Mouse (Mus musculus): ENCODE data around the gene Nxf2. TPM values are rescaled to one million over a fixed set of nuclear protein-coding genes. Genes with fewer than 3 reads are reported as not detected.

Nxf2 gene
- polyA plus RNA-seq, 1 experiment from 2014 or later = 0.16 TPM

DNA sequence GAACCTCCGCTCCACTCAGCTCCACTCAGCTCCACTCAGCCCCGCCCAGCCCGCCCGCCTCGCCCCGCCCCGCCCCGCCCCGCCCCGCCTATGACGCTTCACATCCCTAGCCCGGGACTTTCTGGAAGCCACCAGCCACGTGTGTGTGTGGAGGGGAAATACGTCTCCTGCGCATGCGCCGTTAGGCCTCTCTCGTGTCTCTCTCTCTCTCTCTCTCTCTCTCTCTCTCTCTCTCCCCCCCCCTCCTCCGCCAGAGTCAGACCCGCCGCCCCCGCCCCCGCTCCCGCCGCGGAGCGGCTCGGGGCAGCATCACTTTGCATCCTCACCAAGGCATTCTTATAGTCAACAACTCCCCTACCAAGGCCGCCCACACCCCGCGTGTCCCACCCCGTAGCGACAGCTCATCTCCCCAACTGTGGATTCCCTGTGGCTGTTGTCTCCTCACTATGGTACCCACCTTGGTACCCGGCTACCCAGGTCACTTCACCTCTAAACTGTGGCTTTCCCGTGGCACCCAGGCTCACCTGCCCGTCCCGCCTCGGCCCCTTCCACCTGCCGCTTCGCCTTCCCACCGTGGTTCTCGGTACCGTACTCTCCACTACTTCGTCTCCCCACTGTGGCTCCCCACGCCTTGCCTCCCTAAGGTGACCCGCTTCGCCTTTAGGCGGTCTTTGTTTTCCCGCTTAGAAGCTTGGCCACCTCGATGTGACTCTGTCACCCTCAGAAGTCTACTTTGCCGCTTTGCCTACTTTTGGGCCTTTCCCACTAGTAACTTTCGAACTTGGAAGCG, 1.1 kb downstream of the Nxf2 start:
- Histone ChIP-seq H3K9ac (ENCODE audit: low read length) (no peak overlapping the region), H3K27me3 (ENCODE audit: control insufficient read depth, insufficient read depth, low read length) (no peaks in the 10 kb centered on the region), H3K4me3 (ENCODE audit: low read depth, low read length) (peak overlapping the region; percentile 24; the same call in 1 of the 2 replicates), H3K27ac (replicated peaks) (no peak overlapping the region), H3K4me1 (replicated peaks; ENCODE audit: control insufficient read depth, insufficient read depth) (no peaks in the 10 kb centered on the region), H3K9me3 (ENCODE audit: control insufficient read depth, low read length) (no peaks in the 10 kb centered on the region), H3K36me3 (ENCODE audit: control insufficient read depth, insufficient read depth, low read length) (no peaks in the 10 kb centered on the region), H3K4me2 (replicated peaks; ENCODE audit: low read depth) (peak overlapping the region; percentile 40)
- ATAC-seq (ENCODE audit: low FRiP score, low TSS enrichment) = peak; percentile 90
- DNase-seq (ENCODE audit: low spot score) = peak; percentile 67
- 58% methylated on average over 32 of the region's 53 CpGs for WGBS
- TF ChIP-seq CTCF (IDR thresholded peaks at IDR 0.05; ENCODE audit: low read depth) = no peak
- TF ChIP-seq EP300 (optimal IDR thresholded peaks at IDR 0.05) = no peak

DNA sequence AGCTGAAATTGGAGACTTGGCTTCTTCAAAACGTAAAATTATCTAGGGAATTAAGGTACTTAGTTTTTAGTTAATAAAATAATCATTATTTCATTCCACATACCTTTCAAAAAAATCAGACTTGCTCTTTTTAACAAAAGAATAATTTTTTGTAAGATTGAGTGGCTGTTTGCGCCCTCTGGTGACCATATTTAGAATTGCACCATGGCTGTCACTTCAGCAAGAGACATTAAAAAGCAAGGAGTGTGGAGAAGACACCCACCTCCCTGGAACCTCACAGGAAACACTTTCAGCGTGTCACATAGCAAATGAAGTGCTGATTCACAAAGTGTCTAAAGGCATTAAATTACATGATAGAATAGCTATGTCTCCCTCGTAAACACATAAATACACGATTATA, 34.2 kb downstream of the Nxf2 start:
- WGBS = 29% methylated on average over 5 of the region's 5 CpGs
- TF ChIP-seq CTCF (IDR thresholded peaks at IDR 0.05; ENCODE audit: low read depth) (peak; percentile 72), EP300 (optimal IDR thresholded peaks at IDR 0.05) (no peak)
- Histone ChIP-seq H3K27ac (replicated peaks) (no peak overlapping the region), H3K4me1 (replicated peaks; ENCODE audit: control insufficient read depth, insufficient read depth) (no peaks in the 10 kb centered on the region), H3K9me3 (ENCODE audit: control insufficient read depth, low read length) (no peaks in the 10 kb centered on the region), H3K9ac (ENCODE audit: low read length) (no peak overlapping the region), H3K36me3 (ENCODE audit: control insufficient read depth, insufficient read depth, low read length) (no peaks in the 10 kb centered on the region), H3K4me2 (replicated peaks; ENCODE audit: low read depth) (no peak overlapping the region), H3K4me3 (ENCODE audit: low read depth, low read length) (no peak overlapping the region), H3K27me3 (ENCODE audit: control insufficient read depth, insufficient read depth, low read length) (no peaks in the 10 kb centered on the region)
- DNase-seq (ENCODE audit: low spot score) (peak; percentile 35), ATAC-seq (ENCODE audit: low FRiP score, low TSS enrichment) (no peak)

GRCm38 (mm10) chrX:134929927-134930326, 34.6 kb downstream of the Nxf2 start:
- no peak for TF ChIP-seq CTCF (IDR thresholded peaks at IDR 0.05; ENCODE audit: low read depth)
- Histone ChIP-seq H3K36me3 (ENCODE audit: control insufficient read depth, insufficient read depth, low read length) (no peaks in the 10 kb centered on the region), H3K4me1 (replicated peaks; ENCODE audit: control insufficient read depth, insufficient read depth) (no peaks in the 10 kb centered on the region), H3K9me3 (ENCODE audit: control insufficient read depth, low read length) (no peaks in the 10 kb centered on the region), H3K4me3 (ENCODE audit: low read depth, low read length) (no peak overlapping the region), H3K27me3 (ENCODE audit: control insufficient read depth, insufficient read depth, low read length) (no peaks in the 10 kb centered on the region), H3K9ac (ENCODE audit: low read length) (no peak overlapping the region), H3K4me2 (replicated peaks; ENCODE audit: low read depth) (no peak overlapping the region), H3K27ac (replicated peaks) (no peak overlapping the region)
- 65% methylated on average over 5 of the region's 5 CpGs for WGBS
- DNase-seq (ENCODE audit: low spot score) (no peak), ATAC-seq (ENCODE audit: low FRiP score, low TSS enrichment) (no peak)

- no peak overlapping the region for H3K9ac ChIP-seq (ENCODE audit: low read length)
- H3K9me3 ChIP-seq (ENCODE audit: control insufficient read depth, low read length) = no peaks in the 10 kb centered on the region
- H3K27me3 ChIP-seq (ENCODE audit: control insufficient read depth, insufficient read depth, low read length) = no peaks in the 10 kb centered on the region
- no peaks in the 10 kb centered on the region for H3K36me3 ChIP-seq (ENCODE audit: control insufficient read depth, insufficient read depth, low read length)
- ATAC-seq (ENCODE audit: low FRiP score, low TSS enrichment) (no peak), DNase-seq (ENCODE audit: low spot score) (no peak)
- no peaks in the 10 kb centered on the region for H3K4me1 ChIP-seq (replicated peaks; ENCODE audit: control insufficient read depth, insufficient read depth)
- no peak overlapping the region for H3K27ac ChIP-seq (replicated peaks)
- H3K4me2 ChIP-seq (replicated peaks; ENCODE audit: low read depth) = no peak overlapping the region
- no peak overlapping the region for H3K4me3 ChIP-seq (ENCODE audit: low read depth, low read length)
- TF ChIP-seq CTCF (IDR thresholded peaks at IDR 0.05; ENCODE audit: low read depth) (peak; percentile 71), EP300 (optimal IDR thresholded peaks at IDR 0.05) (no peak)
Observed at GRCm38 (mm10) chrX:134925058-134925457, 39.5 kb downstream of the Nxf2 start.

- 38% methylated on average over 7 of the region's 7 CpGs for WGBS
- DNase-seq (ENCODE audit: low spot score) = peak; percentile 14
Observed at GRCm38 (mm10) chrX:134923675-134924424, 40.7 kb downstream of the Nxf2 start.

GRCm38 (mm10) chrX:134919220-134919619, 45.3 kb downstream of the Nxf2 start:
- Histone ChIP-seq H3K4me2 (replicated peaks; ENCODE audit: low read depth) (no peak overlapping the region), H3K27me3 (ENCODE audit: control insufficient read depth, insufficient read depth, low read length) (no peaks in the 10 kb centered on the region), H3K9me3 (ENCODE audit: control insufficient read depth, low read length) (no peaks in the 10 kb centered on the region), H3K4me3 (ENCODE audit: low read depth, low read length) (no peak overlapping the region), H3K9ac (ENCODE audit: low read length) (no peak overlapping the region), H3K36me3 (ENCODE audit: control insufficient read depth, insufficient read depth, low read length) (no peaks in the 10 kb centered on the region), H3K4me1 (replicated peaks; ENCODE audit: control insufficient read depth, insufficient read depth) (no peaks in the 10 kb centered on the region), H3K27ac (replicated peaks) (no peak overlapping the region)
- ATAC-seq (ENCODE audit: low FRiP score, low TSS enrichment) (no peak), DNase-seq (ENCODE audit: low spot score) (no peak)
- no peak for TF ChIP-seq EP300 (optimal IDR thresholded peaks at IDR 0.05)
- no peak for TF ChIP-seq CTCF (IDR thresholded peaks at IDR 0.05; ENCODE audit: low read depth)
- WGBS = 48% methylated on average over 1 of the region's 1 CpGs

More at GRCm38 (mm10) chrX:134923675-134924424, 40.7 kb downstream of the Nxf2 start:
- Histone ChIP-seq H3K4me1 (replicated peaks; ENCODE audit: control insufficient read depth, insufficient read depth) (no peaks in the 10 kb centered on the region), H3K36me3 (ENCODE audit: control insufficient read depth, insufficient read depth, low read length) (no peaks in the 10 kb centered on the region), H3K27ac (replicated peaks) (no peak overlapping the region), H3K4me3 (ENCODE audit: low read depth, low read length) (no peak overlapping the region), H3K4me2 (replicated peaks; ENCODE audit: low read depth) (no peak overlapping the region), H3K9me3 (ENCODE audit: control insufficient read depth, low read length) (no peaks in the 10 kb centered on the region), H3K27me3 (ENCODE audit: control insufficient read depth, insufficient read depth, low read length) (no peaks in the 10 kb centered on the region), H3K9ac (ENCODE audit: low read length) (no peak overlapping the region)
- no peak for ATAC-seq (ENCODE audit: low FRiP score, low TSS enrichment)
- TF ChIP-seq EP300 (optimal IDR thresholded peaks at IDR 0.05) = no peak

All from stomach, postnatal 0 days (tissue).